Mouse (Mus musculus) heart, postnatal 0 days (tissue): Measurements from ENCODE around the gene Asap3.

Experiments
- CTCF ChIP-seq: IDR thresholded peaks from 2 replicates; pipeline ENCODE4 v1.5.1; 2016; ENCODE audit warnings: antibody characterized with exemption, control low read depth, low read depth
- EP300 ChIP-seq: IDR thresholded peaks from 2 replicates; pipeline ENCODE4 v1.6.1; 2016; ENCODE audit warnings: antibody characterized with exemption, low read depth

DNA sequence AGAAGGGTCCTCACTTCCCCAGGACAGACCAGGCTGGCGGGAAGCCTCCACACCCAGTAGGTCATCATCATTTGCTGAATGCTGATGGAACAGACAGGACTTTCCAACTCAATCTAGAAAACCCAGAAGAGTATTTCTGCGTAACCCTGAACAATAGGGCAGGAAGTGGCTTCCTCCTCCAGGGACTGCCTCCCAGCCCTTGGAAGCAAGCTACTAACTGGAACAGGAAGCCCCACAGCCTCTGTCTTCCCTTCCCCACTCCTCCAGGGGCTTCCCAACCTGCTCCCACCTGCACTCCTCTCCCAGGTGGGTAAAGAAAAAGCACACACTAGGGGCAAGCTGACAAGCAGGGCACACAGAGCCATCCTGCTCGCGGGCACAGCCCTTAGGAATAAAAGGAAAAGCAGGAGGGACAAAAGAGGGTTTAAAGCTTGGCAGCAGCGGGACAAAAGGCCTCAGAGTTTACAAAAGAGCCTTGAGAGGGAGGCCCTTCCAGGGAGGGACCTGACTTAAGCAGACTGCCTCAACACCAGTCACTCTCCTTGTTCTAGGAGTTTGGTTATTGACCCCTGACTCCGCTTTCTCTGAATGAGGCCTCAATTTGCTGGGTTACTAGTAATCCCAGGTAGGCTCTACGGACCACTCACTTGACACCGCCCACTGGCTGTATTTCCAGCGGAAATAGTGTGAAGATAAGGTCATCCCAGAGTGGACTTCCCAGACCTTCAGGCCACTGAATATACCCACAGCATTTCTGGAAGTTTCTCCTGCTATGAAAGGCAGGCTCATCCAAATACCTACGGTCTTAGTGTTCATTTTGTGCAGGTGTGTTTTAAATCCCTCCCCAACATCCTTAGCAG, 76.7 kb downstream of the Asap3 start:
- TF ChIP-seq CTCF (no peak), EP300 (no peak)
